Mouse (Mus musculus): ENCODE results near the gene Plpp4.
A peak's percentile ranks its signal among the peaks of the same experiment; 100 is the strongest.

Gene Plpp4

DNA sequence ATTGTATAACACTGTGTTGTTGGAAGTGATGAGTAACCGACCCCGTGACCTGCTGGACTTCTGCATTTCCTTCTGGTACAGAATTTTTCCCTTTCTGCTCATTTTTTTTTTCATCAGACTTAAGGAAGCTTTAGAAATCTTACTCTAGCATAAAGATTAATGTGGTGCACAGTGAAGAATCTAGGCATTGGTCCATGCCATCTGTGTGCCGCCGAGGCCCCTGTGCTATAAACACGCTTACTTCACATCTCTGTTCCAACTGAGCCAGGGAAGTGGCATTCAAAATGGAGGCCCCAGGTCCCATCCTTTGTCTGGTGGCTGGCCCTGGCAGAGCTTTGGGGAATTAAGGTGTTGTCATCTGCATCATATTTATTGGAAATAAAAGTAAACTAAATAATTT, 44.8 kb downstream of the Plpp4 start:
- DNase-seq (ENCODE audit: low spot score in 2 of 2): no peak

DNA sequence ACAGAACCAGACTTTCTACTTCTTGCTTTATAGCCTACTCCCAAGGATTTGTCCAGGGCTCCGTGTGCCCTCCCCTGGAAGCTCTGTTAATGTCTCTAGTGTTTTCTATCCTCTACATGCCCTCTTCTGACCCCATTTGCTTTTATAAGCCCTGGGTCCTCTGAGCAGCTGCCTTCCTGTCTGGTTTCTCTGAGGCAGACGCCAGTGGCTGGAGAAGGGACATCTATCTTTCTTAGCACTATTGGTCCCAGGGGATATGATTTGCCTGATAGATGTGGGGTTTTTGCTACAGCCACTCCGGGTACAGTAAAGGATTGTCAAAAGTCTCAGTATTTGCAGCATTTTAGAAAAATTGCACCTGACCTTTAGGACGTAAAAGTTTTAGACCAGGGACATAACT, 46.5 kb downstream of the Plpp4 start:
- DNase-seq (ENCODE audit: low spot score in 2 of 2): no peak

DNA sequence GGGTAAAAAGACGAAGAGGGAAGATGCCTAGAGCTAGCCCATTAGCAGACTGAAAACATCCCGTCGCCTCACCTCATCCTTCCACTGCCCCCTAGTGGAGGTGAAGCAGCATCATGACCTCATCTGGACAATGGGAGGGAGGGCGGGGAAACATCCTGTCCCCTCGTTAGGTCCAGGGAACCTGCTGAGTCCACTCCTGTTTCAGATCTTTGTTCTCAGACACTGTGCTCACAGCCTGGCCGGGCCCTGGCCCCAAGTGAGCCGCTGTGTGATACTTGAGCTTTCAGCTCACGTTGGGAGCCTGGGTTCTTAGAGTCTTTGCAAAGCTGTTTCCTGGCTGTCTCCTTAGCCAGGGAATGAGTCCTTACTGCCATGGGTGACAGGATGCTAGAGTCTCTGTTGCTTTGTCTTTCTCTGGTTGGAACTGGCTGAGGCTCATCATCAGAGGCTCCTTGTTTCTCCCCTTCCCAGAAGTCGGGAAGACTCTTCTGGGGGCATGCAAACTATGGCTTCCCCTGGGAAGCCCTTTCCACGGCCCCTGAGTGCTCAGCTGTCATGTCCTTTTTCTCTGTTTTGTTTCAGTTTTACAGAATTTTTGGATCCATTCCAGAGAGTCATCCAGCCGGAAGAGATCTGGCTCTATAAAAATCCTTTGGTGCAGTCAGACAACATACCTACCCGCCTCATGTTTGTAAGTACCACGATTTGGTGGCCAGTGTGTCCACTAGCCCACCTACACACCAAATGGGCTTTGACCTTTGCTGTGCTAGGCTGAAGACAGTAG, 50.4 kb downstream of the Plpp4 start:
- DNase-seq (ENCODE audit: low spot score in 2 of 2): no peak

DNA sequence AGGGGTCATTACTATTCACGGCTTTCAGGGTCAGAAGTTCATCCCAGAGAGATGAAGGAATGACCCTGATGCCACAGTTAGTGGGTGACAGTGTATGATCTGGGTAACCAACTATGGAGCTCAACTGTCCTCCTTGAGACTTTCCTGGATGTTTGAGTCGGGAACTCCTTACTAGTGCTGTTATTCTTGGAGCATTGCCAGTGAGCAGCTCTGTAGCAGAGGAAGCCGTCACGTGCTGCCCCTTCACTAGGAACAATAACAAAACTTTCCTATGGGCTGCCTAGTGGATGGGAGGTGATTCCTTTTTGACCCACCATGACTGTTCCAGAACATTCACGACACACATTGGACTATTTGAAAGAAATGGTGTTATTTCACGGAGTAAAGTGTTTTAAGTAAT, 51.8 kb downstream of the Plpp4 start:
- DNase-seq (ENCODE audit: low spot score in 2 of 2): no peak

DNA sequence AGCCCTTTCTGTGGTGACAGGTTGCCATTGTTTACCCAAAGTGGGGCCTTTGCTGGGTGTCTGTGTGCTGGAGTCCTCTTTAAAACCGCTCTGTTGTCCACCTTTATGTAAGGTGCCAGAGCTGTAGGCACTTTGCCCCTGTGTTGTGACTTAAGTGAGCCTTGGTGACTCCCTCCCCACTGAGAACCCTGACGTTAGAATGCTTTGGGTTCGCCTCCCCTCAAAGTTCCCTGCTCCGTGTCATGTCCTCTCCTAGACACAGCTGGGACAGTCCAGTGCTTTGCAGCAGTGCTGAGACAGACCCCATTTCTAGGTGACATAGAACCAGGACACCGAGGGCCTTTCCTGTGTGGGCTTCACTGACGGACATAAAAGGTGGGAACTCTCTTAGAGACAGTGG, 55.7 kb downstream of the Plpp4 start:
- DNase-seq (ENCODE audit: low spot score in 2 of 2): no peak

DNA sequence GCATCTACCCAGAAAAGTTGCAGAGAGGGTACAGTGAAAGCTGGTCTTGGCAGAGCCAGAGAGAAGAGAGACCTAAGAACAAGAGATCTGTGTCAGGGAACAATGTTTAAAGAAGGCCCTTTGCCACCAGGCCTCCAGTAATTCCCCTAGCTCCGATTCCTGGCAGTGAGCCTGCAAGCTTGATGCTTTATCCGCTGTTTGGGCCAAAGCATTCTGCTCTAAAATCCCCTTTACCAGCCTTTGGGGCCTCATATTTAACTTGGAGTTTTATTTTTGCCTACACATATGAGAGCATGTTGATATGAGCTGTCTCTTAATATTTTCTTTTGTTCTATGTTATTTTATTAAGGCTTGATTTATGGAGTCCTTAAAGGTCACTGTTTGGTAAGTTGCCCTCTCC, 57.1 kb downstream of the Plpp4 start:
- DNase-seq (ENCODE audit: low spot score in 2 of 2): no peak

DNA sequence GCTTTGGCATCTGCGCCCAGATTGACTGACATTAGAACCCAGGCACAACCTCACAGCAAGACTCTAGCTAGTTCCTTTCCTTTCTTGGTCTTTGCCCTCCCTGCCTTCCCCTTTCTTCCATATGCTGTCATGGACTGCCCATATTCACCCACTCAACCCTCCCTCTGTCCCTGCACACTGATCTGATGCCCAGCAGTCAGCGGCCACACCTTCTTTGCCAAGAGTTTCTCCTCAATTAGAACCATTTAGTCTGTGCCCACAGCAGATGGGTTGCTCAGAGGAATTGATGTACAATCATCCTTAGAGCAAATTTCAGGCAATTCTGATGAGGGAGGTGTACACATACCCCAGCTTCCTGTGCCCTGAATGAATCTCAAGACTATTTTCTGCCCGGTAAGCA, 83.3 kb downstream of the Plpp4 start:
- no peak for DNase-seq (ENCODE audit: low spot score in 2 of 2)

DNA sequence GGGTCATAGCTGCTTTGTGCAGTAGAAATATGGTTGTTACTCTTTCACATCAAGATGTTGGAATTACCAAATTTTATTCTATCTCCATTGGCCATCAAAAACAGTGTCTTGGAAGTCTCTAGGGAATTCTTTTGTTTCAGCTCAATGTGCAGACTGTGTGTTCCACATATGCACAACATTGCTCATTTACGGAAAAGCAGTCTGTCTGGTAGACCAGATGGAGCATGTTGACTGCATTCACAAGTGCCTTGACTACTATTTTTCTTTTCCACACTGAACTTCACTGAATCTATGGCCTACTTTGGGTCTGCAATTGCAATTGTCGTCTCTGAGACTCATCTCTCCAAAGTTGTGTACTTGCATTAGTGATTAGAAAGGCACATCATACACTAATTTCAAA, 98.7 kb downstream of the Plpp4 start:
- no peak for DNase-seq (ENCODE audit: low spot score in 2 of 2)

DNA sequence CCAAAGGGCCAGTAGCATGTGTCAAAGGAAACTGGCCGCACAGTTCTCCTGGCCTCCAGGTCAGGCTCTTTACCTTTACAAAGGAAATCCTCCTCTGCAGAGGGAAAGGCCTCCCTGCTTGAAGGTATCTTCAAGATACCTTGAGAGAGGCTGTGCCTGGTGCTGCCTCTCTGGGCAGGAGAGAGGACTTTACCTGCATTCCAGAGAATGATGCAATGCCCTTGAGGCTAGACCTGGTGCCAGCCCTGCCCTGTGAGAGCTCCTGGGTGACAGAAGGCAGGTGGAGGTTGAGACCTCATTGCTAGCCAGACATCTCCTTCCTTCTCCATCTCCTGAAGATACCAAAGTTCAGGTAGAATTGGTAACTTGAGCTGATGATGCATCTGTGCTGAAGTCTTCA, 118.5 kb downstream of the Plpp4 start:
- no peak for DNase-seq (ENCODE audit: low spot score in 2 of 2)

DNA sequence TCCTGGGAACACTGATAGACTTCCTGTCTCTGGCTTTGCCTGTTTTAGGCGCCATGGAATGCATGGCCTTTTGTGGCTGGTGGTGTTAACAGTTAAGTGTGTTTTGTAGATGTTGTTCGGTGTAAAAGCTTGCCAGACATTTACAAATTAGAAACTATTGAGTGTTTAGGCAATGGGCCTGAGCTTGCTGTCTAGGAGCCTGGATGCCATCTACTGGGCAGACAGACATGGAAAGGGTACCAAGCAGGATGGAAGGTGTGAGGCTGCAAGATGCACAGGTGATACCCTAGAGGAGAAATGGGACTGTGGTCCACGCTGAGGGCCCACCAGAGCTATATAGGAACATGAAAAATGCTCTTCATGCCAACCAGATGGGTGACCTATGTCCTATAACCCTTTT, 128.3 kb downstream of the Plpp4 start:
- DNase-seq (ENCODE audit: low spot score in 2 of 2): no peak

DNA sequence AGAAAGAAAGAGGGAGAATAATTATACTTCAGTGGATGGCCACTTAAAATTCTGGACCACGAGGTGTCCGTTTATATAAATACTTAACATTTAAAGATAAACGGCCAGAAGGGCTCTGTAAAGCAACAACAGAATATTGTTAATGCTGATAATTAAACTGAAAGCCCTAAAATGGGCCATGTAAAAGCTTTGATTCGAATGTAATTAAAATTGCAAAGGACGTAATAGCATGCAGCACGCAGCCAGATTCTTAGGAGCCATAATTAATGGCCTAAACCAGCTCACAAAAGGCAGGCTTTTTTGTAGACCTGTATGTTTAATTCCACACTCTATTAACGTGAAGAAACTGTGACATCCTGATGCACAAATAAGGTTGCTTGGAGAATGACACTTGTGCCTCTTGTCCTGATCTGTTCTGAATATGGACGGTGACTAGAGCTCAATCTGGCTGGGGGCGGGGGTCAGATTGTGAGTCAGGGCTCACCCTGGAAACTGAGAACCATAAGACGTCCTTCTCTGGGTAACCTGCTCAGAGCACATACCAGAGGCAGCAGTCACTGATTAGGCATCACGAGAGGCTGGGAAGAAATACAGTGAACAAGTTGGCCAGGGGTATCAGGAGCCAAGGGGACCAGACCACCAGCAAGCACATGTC, 136.1 kb downstream of the Plpp4 start:
- no peak for DNase-seq (ENCODE audit: low spot score in 2 of 2)

DNA sequence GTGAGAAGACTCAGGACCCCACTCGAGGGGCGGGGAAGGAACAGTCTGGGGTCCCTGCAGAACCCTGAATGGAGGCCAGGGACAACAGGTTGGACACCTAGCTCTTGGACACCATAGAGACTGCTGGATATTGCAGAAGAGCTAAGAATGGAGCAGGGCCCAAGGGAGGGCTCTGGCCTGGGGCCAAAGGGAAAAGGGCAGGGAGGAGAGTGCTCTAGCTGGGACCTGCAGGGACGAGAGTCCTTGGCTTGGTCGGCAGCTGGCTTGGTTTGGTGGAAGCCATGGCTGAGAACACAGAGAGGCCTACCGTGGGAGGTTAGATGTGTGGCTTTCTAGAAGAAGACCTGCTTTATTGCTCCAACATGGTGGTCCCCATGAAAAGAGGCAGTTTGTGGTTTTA, 139.7 kb downstream of the Plpp4 start:
- DNase-seq (ENCODE audit: low spot score in 2 of 2): no peak

DNA sequence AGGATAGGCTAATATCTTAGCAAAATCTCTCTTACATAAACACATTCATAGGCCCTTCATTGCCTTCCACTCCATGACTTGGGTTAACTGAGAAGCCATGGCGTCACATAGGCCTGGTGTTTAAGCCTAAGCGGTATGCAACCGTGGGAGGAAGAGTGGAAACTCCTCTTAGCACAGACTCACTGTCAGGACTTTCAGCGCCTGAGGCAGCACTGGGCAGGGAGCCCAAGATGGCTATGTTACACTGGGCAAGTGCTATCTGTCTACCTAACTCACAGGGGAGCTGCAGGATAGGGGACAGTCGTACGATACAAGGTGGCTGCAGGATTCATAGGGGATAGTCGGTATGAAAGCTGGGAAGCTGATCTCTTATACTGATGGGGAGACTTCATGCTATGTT, 142.2 kb downstream of the Plpp4 start:
- peak in 1 of 2 experiments; percentile 23 for DNase-seq (ENCODE audit: low spot score in 2 of 2)

DNA sequence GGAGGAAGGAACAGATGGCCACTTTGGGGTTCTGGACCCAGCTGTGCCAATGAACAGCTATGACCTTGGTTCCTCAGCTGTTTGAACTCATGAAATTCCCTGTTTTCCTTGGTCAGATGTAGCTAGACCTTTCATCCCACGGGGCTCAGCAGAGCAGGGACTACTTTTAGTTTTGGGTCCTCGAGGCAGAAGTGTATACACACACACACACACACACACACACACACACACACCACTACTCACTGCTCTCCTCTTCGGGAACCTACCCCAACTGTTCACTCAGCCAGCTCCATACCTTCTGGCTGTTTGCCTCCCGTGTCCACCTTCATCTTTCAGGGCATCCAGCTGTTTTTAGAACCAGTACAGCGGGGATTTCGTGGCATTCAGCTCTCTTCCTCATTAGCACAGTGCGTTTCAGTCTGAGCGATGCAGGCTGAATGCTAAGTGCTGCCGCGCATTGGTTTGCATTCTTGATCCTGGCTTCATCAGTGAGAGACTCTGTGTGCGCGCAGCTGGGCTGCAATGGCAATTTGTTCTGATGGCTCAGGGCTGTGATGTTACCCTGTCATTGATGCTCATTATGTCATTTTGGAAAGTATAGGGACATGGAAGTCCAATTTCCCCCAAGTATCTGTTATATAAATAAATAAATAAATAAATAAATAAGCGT, 146.0 kb downstream of the Plpp4 start:
- DNase-seq (ENCODE audit: low spot score in 2 of 2): peak in 1 of 2 experiments; percentile 49

DNA sequence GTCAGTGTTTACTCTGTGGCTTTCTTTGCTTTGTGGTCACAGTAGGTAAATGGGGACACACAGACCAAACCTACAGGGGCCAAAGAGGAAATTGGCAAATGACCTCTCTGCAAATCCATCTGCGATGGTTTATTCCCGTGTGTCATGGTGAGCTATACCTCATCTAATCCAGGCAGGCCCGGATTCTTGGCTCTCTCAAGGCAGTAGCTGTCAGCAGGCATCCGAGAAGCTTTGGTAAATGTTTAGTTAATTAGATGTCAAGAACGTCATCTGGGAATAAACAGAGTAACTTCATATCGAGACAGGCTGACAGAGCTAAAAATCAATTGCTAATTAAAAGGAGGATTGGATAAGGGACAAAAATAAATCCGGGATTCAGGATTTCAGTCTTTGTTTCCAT, 149.2 kb downstream of the Plpp4 start:
- DNase-seq (ENCODE audit: low spot score in 2 of 2): no peak

DNA sequence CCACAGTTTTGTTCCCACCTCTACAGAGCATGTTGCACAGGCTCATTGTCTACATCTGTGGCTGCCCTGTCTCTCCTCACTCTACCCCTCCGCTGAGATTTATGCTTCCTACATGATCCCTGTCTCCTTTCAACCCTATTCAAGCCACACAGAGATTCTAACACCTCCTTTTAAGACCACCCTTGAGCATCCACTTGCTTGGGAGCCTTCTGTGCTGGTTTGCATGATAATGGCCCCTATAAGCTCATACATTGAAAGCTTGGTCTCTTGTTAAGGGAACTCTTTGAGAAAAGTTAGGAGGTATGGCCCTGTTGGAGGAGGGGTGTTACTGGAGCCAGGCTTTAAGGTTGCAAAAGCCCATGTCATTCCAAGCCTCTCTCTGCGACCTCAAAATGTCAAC, 155.9 kb downstream of the Plpp4 start:
- DNase-seq (ENCODE audit: low spot score in 2 of 2): no peak

DNA sequence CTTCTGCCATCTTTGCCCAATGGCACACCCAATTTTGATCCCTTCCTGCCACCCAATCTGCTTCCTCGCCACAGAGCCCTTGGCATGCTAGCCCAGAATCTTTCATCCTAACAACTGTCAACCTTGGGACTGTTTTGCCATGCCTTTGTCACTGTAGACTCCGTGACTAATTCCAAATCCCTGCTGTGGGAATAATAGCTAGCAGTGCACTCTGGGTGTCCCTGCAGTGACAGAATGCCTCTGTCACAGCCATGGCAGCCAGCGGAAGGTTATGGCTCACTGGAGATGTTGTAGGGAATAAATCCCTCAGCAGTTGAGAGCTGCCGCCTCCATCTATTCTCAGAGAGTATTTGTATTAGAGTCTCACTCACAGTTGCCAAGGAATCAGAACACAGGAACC, 158.3 kb downstream of the Plpp4 start:
- no peak for DNase-seq (ENCODE audit: low spot score in 2 of 2)

DNA sequence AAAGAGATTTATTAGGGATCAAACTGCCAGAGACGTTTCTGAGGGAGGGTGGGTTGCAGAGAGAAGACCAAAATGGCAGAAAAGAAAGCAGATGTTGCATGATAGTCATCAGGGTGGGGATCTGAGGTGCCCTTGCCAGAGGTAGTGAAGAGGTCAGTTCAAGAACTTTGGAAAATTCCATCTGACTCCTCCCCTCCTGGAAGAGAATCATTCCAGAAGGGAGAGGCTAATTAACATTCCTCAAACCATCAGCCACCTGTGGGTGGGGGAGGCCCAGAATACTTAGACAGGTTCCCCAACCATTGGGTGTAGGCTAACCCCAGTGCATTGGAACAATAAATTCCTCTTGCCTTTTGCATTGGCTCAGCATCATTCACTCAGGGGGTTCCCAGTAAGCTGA, 164.3 kb downstream of the Plpp4 start:
- DNase-seq (ENCODE audit: low spot score in 2 of 2): no peak

DNA sequence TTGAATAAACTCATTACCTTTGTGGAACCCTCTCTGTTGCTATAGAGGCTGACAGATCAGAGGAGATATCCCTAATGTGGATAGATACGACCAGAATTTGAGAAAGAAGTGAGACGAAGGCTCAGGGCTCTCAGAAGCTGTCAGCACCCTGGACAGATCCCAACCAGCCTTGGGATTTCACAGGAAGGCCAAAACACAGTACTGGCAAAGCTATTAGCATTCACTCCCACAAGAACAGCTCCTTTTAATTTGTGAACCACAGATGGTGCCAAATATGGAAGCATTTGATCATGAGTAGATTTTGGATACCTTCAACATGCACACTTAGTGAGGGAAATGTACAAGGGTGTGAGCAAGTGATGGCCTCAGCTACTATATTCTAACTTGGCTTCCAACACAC, 168.7 kb downstream of the Plpp4 start:
- no peak for DNase-seq (ENCODE audit: low spot score in 2 of 2)

DNA sequence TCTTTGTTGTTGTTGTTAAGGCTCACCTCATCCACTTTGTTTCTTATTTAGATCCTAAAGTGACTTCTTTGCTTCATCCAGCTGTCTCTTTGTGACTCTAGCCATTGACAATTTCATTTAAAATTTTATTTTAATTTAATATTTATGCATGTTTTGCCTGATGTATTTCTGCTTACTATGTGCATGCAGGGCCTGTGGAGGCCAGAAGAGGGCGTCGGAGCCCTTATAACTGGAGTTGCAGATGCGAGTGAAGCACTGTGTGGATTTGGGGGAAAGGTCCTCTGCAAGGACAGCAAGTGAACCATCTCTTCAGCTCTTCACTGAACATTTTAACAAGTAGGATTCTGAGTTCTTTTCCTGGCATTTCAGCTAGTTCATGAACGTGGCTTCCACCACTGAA, 172.0 kb downstream of the Plpp4 start:
- DNase-seq (ENCODE audit: low spot score in 2 of 2): no peak

DNA sequence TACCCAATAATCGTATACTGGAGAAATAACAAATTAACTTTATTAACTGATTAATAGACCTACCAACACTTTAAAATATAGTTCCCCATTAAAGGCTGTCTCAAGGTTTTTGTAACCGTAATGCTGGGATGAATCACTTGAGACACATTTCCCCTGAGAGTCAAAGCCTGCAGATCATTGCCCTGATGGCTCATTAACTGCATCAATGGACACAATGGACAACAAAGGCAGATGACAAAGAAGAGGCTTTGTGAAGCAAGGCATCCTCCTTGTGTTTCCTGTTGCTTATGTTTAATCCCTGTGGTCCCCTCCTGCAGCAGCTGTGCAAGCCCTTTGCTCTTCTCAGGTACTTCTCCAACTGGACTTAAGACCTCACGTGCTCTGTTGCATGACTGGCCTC, 173.1 kb downstream of the Plpp4 start:
- DNase-seq (ENCODE audit: low spot score in 2 of 2): no peak

All from left cerebral cortex, adult 9 months (tissue).